Mouse (Mus musculus) embryo, embryonic 9.5 days (tissue): Measurements from ENCODE around the gene Ccdc62.

ENCODE experiments used
- DNase-seq: peaks from one replicate; pipeline ENCODE4 v3.0.0-alpha.2; 2017; ENCODE audit errors: extremely low spot score

The Ccdc62 gene

DNA sequence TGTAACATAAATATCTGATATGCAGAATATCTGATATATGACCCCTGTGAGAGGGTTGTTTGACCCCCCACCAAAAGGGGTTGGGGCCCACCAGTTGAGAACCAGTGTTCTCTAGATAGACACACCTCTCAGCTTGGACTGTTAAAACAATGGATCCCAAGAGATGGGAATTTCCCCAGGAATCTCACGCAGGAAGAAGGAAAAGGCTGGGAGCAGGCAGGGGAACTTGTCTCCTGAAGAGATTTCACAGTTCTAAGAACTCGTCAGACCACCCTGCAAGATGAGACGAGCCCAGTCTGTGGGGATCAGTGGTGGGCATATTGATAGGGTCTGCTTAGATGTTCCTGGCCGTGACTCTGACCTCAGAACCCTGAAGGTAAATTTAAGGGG lies 49.5 kb downstream of the Ccdc62 start:
- no peak for DNase-seq

DNA sequence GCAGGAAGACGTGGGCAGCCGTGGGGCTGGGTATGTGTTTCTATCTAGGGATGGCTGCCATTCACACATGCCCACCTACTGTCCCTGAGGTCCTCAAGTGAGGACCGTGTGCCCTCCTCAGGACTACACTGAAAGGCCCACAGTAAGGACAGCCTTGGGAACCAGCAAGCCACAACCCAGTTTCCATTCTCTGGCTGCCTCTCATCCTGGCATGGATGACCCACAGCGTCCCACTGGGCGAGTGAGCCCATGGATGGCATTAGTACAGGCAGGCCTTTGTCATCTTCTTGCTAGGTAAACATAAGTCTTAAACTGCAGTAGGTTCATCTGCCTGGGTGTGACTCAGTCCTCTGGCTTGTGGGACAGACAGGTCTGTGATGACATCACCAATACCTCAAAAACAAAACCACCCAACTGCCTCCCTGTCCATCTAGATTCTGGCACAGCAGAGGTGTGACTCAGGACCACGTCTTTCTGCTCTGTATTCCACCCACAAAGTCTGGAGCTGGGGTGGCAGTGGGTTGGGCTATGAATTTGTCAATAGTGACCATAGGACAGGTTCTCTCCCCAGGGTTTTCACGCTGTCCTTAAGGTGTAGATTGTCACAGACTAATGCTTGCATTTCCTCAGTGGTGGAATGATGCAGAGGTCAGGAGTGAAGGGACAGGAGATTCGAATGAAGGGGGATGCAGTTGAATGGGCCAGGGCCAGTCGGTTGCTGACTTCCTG lies 50.2 kb downstream of the Ccdc62 start:
- no peak for DNase-seq

DNA sequence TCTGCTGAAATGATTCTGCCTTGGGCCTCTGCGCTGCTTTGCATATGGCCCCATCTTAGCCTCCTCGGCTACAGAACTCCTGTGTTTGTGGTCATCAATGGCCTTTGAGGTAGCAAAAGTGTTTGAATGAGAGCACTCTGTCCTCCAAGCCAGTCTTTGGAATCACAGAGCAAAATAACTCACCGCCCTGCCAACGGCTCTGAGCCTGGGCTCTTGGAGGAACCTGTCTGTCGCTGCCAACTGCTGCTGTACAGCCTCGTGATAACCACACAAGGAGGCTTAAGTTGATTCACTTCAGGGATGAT lies 50.7 kb downstream of the Ccdc62 start:
- no peak for DNase-seq

DNA sequence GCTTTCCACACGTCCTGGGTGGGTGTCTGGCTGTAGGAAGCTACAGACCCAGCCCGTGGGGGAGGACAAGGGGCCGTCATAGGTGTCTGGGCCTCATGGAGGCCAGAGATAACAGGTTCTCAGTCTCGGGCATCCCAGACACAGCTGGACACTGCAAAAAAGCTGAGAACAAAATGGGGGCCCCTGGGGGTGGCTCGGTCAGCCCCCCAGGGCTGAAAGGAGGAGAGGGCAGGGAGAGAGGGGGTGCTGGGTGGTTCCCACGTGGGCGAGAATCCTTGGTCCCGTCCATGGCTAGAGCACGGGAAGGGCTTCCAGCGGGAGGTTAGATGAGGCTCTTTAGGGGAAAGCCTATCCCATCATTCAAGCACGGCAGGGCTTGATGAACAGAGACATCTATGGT lies 52.4 kb downstream of the Ccdc62 start:
- no peak for DNase-seq

GRCm38 (mm10) chr5:123985434-123985833 lies 55.0 kb downstream of the Ccdc62 start:
- DNase-seq = no peak

GRCm38 (mm10) chr5:123986925-123987324 lies 56.4 kb downstream of the Ccdc62 start:
- DNase-seq = no peak

DNA sequence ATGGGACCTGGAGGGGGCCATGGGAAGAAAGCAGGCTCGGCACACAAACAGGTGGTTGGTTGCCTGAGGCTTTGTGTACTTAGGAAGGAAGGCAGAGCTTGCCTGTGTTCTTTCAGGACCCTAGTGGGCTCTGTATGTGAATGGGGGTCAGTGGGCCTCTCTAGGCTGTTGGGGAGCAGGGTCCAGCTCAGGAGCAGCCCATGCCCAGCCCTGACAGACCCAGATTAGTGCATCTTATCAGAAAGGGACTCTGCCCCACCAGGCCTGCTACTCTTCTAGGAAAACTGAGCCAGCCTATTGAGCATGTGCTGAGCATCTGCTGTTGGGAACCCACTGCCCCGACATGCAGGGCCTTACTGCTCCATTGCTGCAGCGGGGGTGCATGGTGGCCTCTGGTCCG lies 57.0 kb downstream of the Ccdc62 start:
- DNase-seq = no peak

DNA sequence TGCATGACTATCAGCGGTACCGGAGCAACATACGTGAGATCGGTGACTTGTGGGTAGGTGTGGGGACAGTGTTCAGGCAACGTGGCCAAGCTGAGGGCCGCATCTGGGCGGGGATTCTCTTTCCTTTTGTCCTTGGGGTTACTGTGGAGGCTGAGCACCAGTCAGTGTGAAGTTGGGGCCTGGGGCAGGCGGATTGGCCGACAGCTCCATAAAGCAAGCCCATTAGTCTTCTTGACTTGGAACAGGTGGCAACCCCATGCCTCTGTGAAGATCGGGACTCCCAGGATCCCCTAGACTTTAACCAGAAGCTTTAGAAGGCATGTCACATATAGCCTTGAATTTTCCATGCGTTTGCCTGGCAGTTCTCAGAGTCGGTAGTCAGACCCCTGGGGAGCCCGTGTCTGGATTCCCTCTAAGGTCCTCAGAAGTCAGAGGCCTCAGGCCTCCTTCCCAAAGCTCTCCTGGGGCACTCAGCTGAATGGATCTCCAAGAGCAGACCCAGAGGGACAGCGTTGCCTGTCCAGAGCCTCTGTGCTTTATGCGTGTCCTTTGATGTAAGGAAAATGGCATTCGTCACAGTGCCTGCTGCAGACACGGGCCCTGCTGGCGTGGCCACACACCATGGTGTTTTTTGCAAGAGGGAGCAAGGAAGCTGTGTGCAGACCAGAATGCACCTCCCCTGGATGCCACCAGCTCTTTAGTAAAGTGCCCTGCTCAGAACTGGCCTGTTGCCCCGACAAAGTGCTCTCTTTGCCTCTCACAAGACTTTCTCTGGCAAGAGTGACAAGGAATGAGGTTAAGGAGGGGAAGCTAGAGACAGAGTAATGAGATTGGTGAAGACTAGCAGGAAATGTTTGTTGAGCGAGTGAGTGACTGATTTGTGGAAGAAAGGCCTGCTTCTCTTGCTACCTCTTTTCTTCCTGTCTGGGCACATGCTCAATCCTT lies 59.7 kb downstream of the Ccdc62 start:
- no peak for DNase-seq

DNA sequence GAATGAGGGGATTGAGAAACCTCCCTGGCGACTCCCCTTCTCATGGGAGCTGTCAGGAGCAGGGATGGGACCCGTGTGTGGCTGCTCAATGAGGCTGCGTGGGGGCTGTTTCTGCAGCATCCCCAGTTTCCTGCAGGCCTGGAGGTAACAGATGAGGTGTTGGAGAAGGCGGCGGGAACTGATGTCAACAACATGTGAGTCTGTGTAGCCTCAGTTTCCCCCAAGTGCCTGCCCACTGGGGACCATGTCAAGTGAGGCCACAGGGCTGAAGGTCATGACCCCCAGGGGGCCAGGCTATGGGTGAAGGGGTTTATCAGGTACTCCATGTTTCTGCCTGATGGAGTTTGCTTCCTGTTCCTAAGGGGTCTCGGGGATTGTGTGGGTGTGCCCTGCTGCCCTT lies 60.8 kb downstream of the Ccdc62 start:
- DNase-seq = no peak

DNA sequence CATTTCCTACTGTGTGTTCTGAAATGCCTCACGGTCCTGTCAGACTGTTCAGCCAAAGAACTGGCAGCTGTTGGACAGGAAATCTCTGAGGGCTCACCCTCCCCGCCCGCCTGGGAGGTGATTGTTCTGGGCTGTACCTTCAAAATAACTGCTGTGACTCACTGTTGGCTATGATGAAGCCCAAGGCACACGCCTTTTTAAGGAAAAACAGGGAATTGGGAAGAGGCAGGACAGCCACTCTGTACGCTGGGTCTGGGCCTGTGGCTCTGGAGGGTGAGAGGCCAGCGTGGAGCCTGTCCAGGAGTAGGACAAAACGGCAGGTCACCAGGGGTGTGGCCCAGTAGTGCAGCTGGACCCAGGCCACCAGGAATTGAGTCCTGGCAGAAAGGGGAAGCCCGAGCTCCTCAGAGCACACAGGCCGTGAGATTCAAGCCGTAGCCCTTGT lies 61.7 kb downstream of the Ccdc62 start:
- no peak for DNase-seq

- peak; percentile 83 for DNase-seq
Measured at GRCm38 (mm10) chr5:123992794-123993193, 62.3 kb downstream of the Ccdc62 start.

- no peak for DNase-seq
Measured at GRCm38 (mm10) chr5:123993263-123994036, 63.0 kb downstream of the Ccdc62 start.

- DNase-seq = no peak
Measured at GRCm38 (mm10) chr5:123994468-123994867, 64.0 kb downstream of the Ccdc62 start.

DNA sequence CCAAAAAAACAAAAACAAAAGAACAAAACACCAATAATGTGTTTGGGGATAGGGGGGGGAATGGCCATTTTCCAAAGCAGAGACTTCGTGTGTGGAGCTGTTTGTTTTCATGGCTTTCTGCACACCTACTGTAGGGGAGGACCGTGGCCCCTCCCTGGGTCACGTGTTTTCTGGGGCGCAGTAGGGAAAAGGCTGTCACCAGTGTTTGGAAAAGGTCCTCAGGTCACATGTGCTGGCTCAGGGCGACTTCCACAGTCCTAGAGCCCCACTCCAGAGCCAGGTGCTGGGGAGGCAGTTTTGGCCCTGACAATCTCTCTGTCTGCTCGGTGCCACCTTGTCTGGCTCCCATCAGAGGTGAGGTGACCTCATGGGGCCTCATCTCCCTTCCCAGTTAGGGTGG lies 64.9 kb downstream of the Ccdc62 start:
- DNase-seq = no peak

DNA sequence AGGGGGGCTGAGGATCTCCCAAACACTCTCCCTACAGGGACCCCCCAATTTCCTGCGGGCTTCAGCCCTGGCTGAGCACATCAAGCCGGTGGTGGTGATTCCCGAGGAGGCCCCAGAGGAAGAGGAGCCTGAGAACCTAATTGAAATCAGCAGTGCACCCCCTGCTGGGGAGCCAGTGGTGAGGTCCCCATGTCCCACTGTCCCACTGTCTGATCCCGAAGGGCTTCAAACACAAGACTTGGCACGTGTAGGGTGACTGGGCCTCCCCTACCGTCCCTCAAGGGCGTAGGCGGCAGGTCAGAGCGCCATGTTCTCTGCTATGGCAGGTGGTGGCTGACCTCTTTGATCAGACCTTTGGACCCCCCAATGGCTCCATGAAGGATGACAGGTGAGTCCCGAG lies 65.7 kb downstream of the Ccdc62 start:
- no peak for DNase-seq

DNA sequence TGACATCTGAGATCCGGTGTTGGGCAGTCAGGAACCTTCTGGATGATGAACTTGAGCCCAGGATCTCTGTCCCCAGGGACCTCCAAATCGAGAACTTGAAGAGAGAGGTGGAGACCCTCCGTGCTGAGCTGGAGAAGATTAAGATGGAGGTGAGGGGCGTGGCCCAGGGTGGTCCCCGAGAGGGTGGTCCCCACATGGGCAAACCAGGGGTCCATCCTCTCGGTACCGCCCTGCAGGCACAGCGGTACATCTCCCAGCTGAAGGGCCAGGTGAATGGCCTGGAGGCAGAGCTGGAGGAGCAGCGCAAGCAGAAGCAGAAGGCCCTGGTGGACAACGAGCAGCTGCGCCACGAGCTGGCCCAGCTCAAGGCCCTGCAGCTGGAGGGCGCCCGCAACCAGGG lies 66.2 kb downstream of the Ccdc62 start:
- DNase-seq = no peak

- no peak for DNase-seq
Measured at GRCm38 (mm10) chr5:123997211-123997751, 66.8 kb downstream of the Ccdc62 start.

DNA sequence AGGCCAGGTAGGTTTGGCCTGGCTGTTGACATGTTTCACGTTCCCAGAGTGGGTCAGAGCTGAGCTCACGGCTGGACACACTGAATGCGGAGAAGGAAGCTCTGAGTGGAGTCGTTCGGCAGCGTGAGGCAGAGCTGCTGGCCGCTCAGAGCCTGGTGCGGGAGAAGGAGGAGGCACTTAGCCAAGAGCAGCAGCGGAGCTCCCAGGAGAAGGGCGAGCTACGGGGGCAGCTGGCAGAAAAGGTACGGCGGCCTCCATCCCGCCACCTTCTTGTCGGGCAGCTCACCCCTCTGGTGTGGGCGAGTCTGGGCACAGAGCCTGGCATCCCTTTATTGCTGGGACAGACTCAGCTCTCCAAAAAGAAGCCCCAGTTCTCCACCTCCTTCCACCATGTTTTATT lies 67.3 kb downstream of the Ccdc62 start:
- DNase-seq = no peak

DNA sequence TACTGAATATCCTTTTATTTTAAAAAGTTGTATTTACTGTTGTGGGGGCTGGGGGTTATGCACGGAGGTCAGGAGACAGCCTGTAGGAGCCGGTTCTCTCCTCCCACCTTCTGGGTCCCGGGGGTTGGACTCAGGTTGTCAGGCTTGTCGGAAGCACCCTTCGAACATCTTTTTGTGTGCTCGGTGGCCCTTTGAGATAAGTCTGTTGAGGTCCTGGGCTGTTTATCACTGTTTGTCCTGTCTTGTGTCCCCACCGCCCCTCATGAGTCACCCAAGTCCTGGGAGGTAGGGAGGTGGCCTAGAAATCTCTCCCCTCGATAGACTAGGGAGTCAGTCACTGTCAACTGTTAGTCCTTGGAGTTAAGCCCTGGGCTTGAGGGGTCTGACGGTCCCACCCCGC lies 67.9 kb downstream of the Ccdc62 start:
- DNase-seq = no peak

DNA sequence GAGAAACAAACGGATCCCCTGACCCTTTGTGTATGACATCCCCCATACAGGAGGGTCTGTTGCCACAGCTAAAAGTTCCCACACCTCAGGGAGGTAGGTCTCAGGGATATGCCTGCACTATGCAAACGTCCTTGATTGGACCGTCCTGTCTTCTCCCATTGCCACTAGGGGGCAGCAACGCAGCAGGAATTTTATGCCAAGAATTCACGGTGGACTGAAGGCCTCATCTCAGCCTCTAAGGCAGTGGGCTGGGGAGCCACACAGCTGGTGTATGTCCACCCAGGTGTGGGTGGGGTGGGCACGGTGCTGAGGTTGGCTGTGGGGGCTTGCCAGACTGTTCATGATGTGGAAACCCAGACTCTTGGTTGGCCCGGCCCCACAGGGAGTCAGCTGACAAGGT lies 70.3 kb downstream of the Ccdc62 start:
- DNase-seq = peak; percentile 84

DNA sequence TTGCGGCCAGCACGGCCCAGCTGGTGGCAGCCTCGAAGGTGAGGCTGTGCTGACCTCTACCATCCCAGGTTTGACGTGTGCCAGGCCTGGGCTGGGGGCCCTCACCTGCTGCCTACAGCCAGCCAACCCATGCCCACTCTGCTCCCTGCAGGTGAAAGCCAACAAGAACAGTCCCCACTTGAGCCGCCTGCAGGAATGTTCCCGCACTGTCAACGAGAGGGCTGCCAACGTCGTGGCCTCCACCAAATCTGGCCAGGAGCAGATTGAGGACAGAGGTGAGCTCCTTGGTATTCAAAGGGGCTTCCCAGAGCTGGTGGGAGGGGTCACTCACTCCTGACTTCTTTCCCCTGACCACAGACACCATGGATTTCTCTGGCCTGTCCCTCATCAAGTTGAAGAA lies 70.8 kb downstream of the Ccdc62 start:
- no peak for DNase-seq

DNA sequence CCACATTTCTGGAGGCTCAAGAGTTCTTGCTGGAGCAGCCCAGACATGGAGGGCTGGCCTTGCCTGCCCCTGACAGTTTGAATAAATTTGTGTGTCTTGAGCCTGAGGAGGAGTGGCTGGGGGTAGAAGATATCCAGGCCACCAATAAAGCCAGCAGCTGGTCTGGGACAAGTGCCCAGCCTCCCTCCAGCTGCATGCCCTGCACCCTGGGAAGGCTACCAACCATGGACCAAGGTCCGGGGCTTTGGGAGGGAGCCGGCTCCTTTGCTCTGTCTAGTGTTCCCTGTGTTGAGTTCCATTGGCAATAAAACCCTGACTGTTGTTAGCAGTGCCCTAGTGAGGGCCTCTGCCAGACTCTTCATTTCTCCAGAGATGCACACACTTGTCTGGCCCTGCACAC lies 72.4 kb downstream of the Ccdc62 start:
- no peak for DNase-seq
